Mouse (Mus musculus): ENCODE measurements at regions not wholly inside any gene's neighbourhood (a gene's known extent, or its start where the extent isn't known, plus 50 kb on each side); places are given as distances from the start of the nearest gene placed in this dataset.

GRCm38 (mm10) chr6:50783494-50783893 lies 129.3 kb upstream of the Npvf start:
- H3K27ac ChIP-seq, result no peak overlapping the region
- no peak for ATAC-seq (replicated peaks; ENCODE audit: low FRiP score, low read depth)
- no peak overlapping the region for H3K4me3 ChIP-seq (replicated peaks; ENCODE audit: low read depth, low read length)
- H3K27me3 ChIP-seq (ENCODE audit: insufficient read depth, low read length), result no peaks in the 10 kb centered on the region
- no peak overlapping the region for H3K9ac ChIP-seq (ENCODE audit: low read depth, low read length)
- H3K4me2 ChIP-seq (ENCODE audit: low read length), result no peak overlapping the region
- WGBS, result 84% methylated on average over 10 of the region's 10 CpGs
- DNase-seq (ENCODE audit: low spot score), result no peak
- no peak for TF ChIP-seq CTCF (IDR thresholded peaks at IDR 0.05; ENCODE audit: low read depth)
- H3K9me3 ChIP-seq (replicated peaks; ENCODE audit: low read length), result no peaks in the 10 kb centered on the region
- H3K4me1 ChIP-seq (replicated peaks; ENCODE audit: insufficient read depth, low read length), result no peaks in the 10 kb centered on the region
- H3K36me3 ChIP-seq (ENCODE audit: insufficient read depth, low read length), result no peaks in the 10 kb centered on the region

GRCm38 (mm10) chr6:50784381-50784780 lies 130.1 kb upstream of the Npvf start:
- Histone ChIP-seq H3K9ac (ENCODE audit: low read depth, low read length) (no peak overlapping the region), H3K4me3 (replicated peaks; ENCODE audit: low read depth, low read length) (no peak overlapping the region), H3K36me3 (ENCODE audit: insufficient read depth, low read length) (no peaks in the 10 kb centered on the region), H3K27me3 (ENCODE audit: insufficient read depth, low read length) (no peaks in the 10 kb centered on the region), H3K4me1 (replicated peaks; ENCODE audit: insufficient read depth, low read length) (no peaks in the 10 kb centered on the region), H3K9me3 (replicated peaks; ENCODE audit: low read length) (no peaks in the 10 kb centered on the region), H3K27ac (no peak overlapping the region), H3K4me2 (ENCODE audit: low read length) (no peak overlapping the region)
- DNase-seq (ENCODE audit: low spot score) (no peak), ATAC-seq (replicated peaks; ENCODE audit: low FRiP score, low read depth) (no peak)
- TF ChIP-seq CTCF (IDR thresholded peaks at IDR 0.05; ENCODE audit: low read depth), result no peak
- 94% methylated on average over 6 of the region's 6 CpGs for WGBS

- no peak for TF ChIP-seq CTCF (IDR thresholded peaks at IDR 0.05; ENCODE audit: low read depth)
- no peaks in the 10 kb centered on the region for H3K9me3 ChIP-seq (replicated peaks; ENCODE audit: low read length)
- H3K9ac ChIP-seq (ENCODE audit: low read depth, low read length), result no peak overlapping the region
- H3K27ac ChIP-seq, result no peak overlapping the region
- ATAC-seq (replicated peaks; ENCODE audit: low FRiP score, low read depth) (no peak), DNase-seq (ENCODE audit: low spot score) (no peak)
- H3K27me3 ChIP-seq (ENCODE audit: insufficient read depth, low read length), result no peaks in the 10 kb centered on the region
- no peaks in the 10 kb centered on the region for H3K36me3 ChIP-seq (ENCODE audit: insufficient read depth, low read length)
- no peak overlapping the region for H3K4me2 ChIP-seq (ENCODE audit: low read length)
- 94% methylated on average over 8 of the region's 8 CpGs for WGBS
- H3K4me3 ChIP-seq (replicated peaks; ENCODE audit: low read depth, low read length), result no peak overlapping the region
- H3K4me1 ChIP-seq (replicated peaks; ENCODE audit: insufficient read depth, low read length), result no peaks in the 10 kb centered on the region
These were observed 133.4 kb upstream of the Npvf start for GRCm38 (mm10) chr6:50787666-50788065.

GRCm38 (mm10) chr6:50799963-50800362 lies 145.7 kb upstream of the Npvf start:
- DNase-seq (ENCODE audit: low spot score) (no peak), ATAC-seq (replicated peaks; ENCODE audit: low FRiP score, low read depth) (no peak)
- no peak overlapping the region for H3K27ac ChIP-seq
- TF ChIP-seq CTCF (IDR thresholded peaks at IDR 0.05; ENCODE audit: low read depth), result no peak
- no peak overlapping the region for H3K4me2 ChIP-seq (ENCODE audit: low read length)
- no peaks in the 10 kb centered on the region for H3K36me3 ChIP-seq (ENCODE audit: insufficient read depth, low read length)
- H3K27me3 ChIP-seq (ENCODE audit: insufficient read depth, low read length), result no peaks in the 10 kb centered on the region
- 46% methylated on average over 4 of the region's 4 CpGs for WGBS
- no peak overlapping the region for H3K9ac ChIP-seq (ENCODE audit: low read depth, low read length)
- no peak overlapping the region for H3K4me3 ChIP-seq (replicated peaks; ENCODE audit: low read depth, low read length)
- 0 out of 2 replicates have a peak, but pooled peaks cover 4% of the 10 kb centered on the region for H3K4me1 ChIP-seq (replicated peaks; ENCODE audit: insufficient read depth, low read length)
- no peaks in the 10 kb centered on the region for H3K9me3 ChIP-seq (replicated peaks; ENCODE audit: low read length)

GRCm38 (mm10) chr6:50802956-50803355 lies 148.7 kb upstream of the Npvf start:
- no peak for DNase-seq (ENCODE audit: low spot score)
- WGBS, result 52% methylated on average over 7 of the region's 7 CpGs
- Histone ChIP-seq H3K27me3 (ENCODE audit: insufficient read depth, low read length) (no peaks in the 10 kb centered on the region), H3K27ac (no peak overlapping the region), H3K4me2 (ENCODE audit: low read length) (no peak overlapping the region), H3K36me3 (ENCODE audit: insufficient read depth, low read length) (no peaks in the 10 kb centered on the region), H3K4me1 (replicated peaks; ENCODE audit: insufficient read depth, low read length) (peaks cover 10% of the 10 kb centered on the region; the same call in 1 of the 2 replicates), H3K9me3 (replicated peaks; ENCODE audit: low read length) (no peaks in the 10 kb centered on the region), H3K4me3 (replicated peaks; ENCODE audit: low read depth, low read length) (no peak overlapping the region), H3K9ac (ENCODE audit: low read depth, low read length) (no peak overlapping the region)
- ATAC-seq (replicated peaks; ENCODE audit: low FRiP score, low read depth), result no peak
- no peak for TF ChIP-seq CTCF (IDR thresholded peaks at IDR 0.05; ENCODE audit: low read depth)

- no peak for TF ChIP-seq CTCF (IDR thresholded peaks at IDR 0.05; ENCODE audit: low read depth)
These were observed 150.3 kb upstream of the Npvf start for GRCm38 (mm10) chr6:50804477-50805005.

More at GRCm38 (mm10) chr6:50804477-50805005, 150.3 kb upstream of the Npvf start:
- Histone ChIP-seq H3K4me3 (replicated peaks; ENCODE audit: low read depth, low read length) (no peak overlapping the region), H3K9ac (ENCODE audit: low read depth, low read length) (no peak overlapping the region), H3K9me3 (replicated peaks; ENCODE audit: low read length) (no peaks in the 10 kb centered on the region), H3K4me1 (replicated peaks; ENCODE audit: insufficient read depth, low read length) (peaks cover 14% of the 10 kb centered on the region; the same call in 1 of the 2 replicates), H3K4me2 (ENCODE audit: low read length) (no peak overlapping the region), H3K27ac (no peak overlapping the region), H3K27me3 (ENCODE audit: insufficient read depth, low read length) (no peaks in the 10 kb centered on the region), H3K36me3 (ENCODE audit: insufficient read depth, low read length) (no peaks in the 10 kb centered on the region)
- 93% methylated on average over 4 of the region's 4 CpGs for WGBS
- ATAC-seq (replicated peaks; ENCODE audit: low FRiP score, low read depth) (no peak), DNase-seq (ENCODE audit: low spot score) (no peak)
